Mouse (Mus musculus): ENCODE data around the gene Sectm1b. TPM values are rescaled to one million over a fixed set of nuclear protein-coding genes. Genes with fewer than 3 reads are reported as not detected.
A peak's percentile ranks its signal among the peaks of the same experiment; 100 is the strongest.
"Not testable (repeated sequence)": the region's sequence is repeated elsewhere in the genome, so short reads cannot be mapped to it uniquely, and the experiment has no call there.

Gene Sectm1b
- polyA plus RNA-seq, 1 experiment from 2014 or later: not detected

- no peak overlapping the region for H3K4me3 ChIP-seq (ENCODE audit: control insufficient read depth in 1 of 2, insufficient read depth in 1 of 2, low read depth in 1 of 2, low read length in 2 of 2)
- no peaks in the 10 kb centered on the region for H3K27me3 ChIP-seq (ENCODE audit: control insufficient read depth, insufficient read depth, low read length)
- no peaks in the 10 kb centered on the region for H3K4me1 ChIP-seq (ENCODE audit: control insufficient read depth in 2 of 2, insufficient read depth in 2 of 2, low read length in 2 of 2)
- H3K9ac ChIP-seq (ENCODE audit: low read length): no peak overlapping the region
- WGBS: 88% methylated on average over 2 of the region's 2 CpGs
- no peak for ATAC-seq (ENCODE audit: insufficient number of reproducible peaks, insufficient read depth, low FRiP score, low read depth)
- H3K27ac ChIP-seq (replicated peaks in 1 of 2; ENCODE audit: control insufficient read depth in 1 of 2, insufficient read depth in 1 of 2, low read depth in 2 of 2, low read length in 2 of 2): no peak overlapping the region
- H3K36me3 ChIP-seq (ENCODE audit: control insufficient read depth, insufficient read depth, low read length): no peaks in the 10 kb centered on the region
- H3K4me2 ChIP-seq (ENCODE audit: low read length): no peak overlapping the region
- no peaks in the 10 kb centered on the region for H3K9me3 ChIP-seq (ENCODE audit: control insufficient read depth, low read length)
These were observed 4.5 kb upstream of the Sectm1b start for GRCm38 (mm10) chr11:121067895-121068294.

GRCm38 (mm10) chr11:121064197-121064596 lies 828 bp upstream of the Sectm1b start:
- no peak overlapping the region for H3K27ac ChIP-seq (replicated peaks in 1 of 2; ENCODE audit: control insufficient read depth in 1 of 2, insufficient read depth in 1 of 2, low read depth in 2 of 2, low read length in 2 of 2)
- H3K4me2 ChIP-seq (ENCODE audit: low read length): no peak overlapping the region
- no peaks in the 10 kb centered on the region for H3K9me3 ChIP-seq (ENCODE audit: control insufficient read depth, low read length)
- 80% methylated on average over 3 of the region's 3 CpGs for WGBS
- peaks cover 4 to 9% of the 10 kb centered on the region in 2 experiments; a peak in 3 of 4 replicates for H3K4me1 ChIP-seq (ENCODE audit: control insufficient read depth in 2 of 2, insufficient read depth in 2 of 2, low read length in 2 of 2)
- H3K9ac ChIP-seq (ENCODE audit: low read length): no peak overlapping the region
- no peaks in the 10 kb centered on the region for H3K27me3 ChIP-seq (ENCODE audit: control insufficient read depth, insufficient read depth, low read length)
- ATAC-seq (ENCODE audit: insufficient number of reproducible peaks, insufficient read depth, low FRiP score, low read depth): no peak
- H3K4me3 ChIP-seq (ENCODE audit: control insufficient read depth in 1 of 2, insufficient read depth in 1 of 2, low read depth in 1 of 2, low read length in 2 of 2): no peak overlapping the region
- no peaks in the 10 kb centered on the region for H3K36me3 ChIP-seq (ENCODE audit: control insufficient read depth, insufficient read depth, low read length)

GRCm38 (mm10) chr11:121061615-121062014 lies 1.8 kb downstream of the Sectm1b start:
- Histone ChIP-seq H3K27ac (replicated peaks in 1 of 2; ENCODE audit: control insufficient read depth in 1 of 2, insufficient read depth in 1 of 2, low read depth in 2 of 2, low read length in 2 of 2) (peak overlapping the region; percentile 9 to 24; a peak in 1 of 4 replicates), H3K4me1 (ENCODE audit: control insufficient read depth in 2 of 2, insufficient read depth in 2 of 2, low read length in 2 of 2) (peaks cover 4 to 9% of the 10 kb centered on the region in 2 experiments; a peak in 3 of 4 replicates), H3K4me3 (ENCODE audit: control insufficient read depth in 1 of 2, insufficient read depth in 1 of 2, low read depth in 1 of 2, low read length in 2 of 2) (no peak overlapping the region), H3K9ac (ENCODE audit: low read length) (no peak overlapping the region), H3K4me2 (ENCODE audit: low read length) (no peak overlapping the region), H3K36me3 (ENCODE audit: control insufficient read depth, insufficient read depth, low read length) (no peaks in the 10 kb centered on the region), H3K27me3 (ENCODE audit: control insufficient read depth, insufficient read depth, low read length) (no peaks in the 10 kb centered on the region), H3K9me3 (ENCODE audit: control insufficient read depth, low read length) (no peaks in the 10 kb centered on the region)
- no peak for ATAC-seq (ENCODE audit: insufficient number of reproducible peaks, insufficient read depth, low FRiP score, low read depth)
- 43% methylated on average over 8 of the region's 8 CpGs for WGBS

- not testable (repeated sequence) for ATAC-seq (ENCODE audit: insufficient number of reproducible peaks, insufficient read depth, low FRiP score, low read depth); H3K4me3 ChIP-seq (ENCODE audit: control insufficient read depth in 1 of 2, insufficient read depth in 1 of 2, low read depth in 1 of 2, low read length in 2 of 2); H3K36me3 ChIP-seq (ENCODE audit: control insufficient read depth, insufficient read depth, low read length); H3K9me3 ChIP-seq (ENCODE audit: control insufficient read depth, low read length); H3K27me3 ChIP-seq (ENCODE audit: control insufficient read depth, insufficient read depth, low read length); H3K9ac ChIP-seq (ENCODE audit: low read length); H3K4me2 ChIP-seq (ENCODE audit: low read length); H3K4me1 ChIP-seq (ENCODE audit: control insufficient read depth in 2 of 2, insufficient read depth in 2 of 2, low read length in 2 of 2); H3K27ac ChIP-seq (replicated peaks in 1 of 2; ENCODE audit: control insufficient read depth in 1 of 2, insufficient read depth in 1 of 2, low read depth in 2 of 2, low read length in 2 of 2)
- WGBS: 90% methylated on average over 6 of the region's 6 CpGs
These were observed 2.8 kb downstream of the Sectm1b start for GRCm38 (mm10) chr11:121060401-121061067.

GRCm38 (mm10) chr11:121059471-121059870 lies 3.9 kb downstream of the Sectm1b start:
- ATAC-seq (ENCODE audit: insufficient number of reproducible peaks, insufficient read depth, low FRiP score, low read depth): no peak
- H3K9me3 ChIP-seq (ENCODE audit: control insufficient read depth, low read length): no peaks in the 10 kb centered on the region
- WGBS: 87% methylated on average over 4 of the region's 4 CpGs

GRCm38 (mm10) chr11:121058956-121059355 lies 4.4 kb downstream of the Sectm1b start:
- 92% methylated on average over 4 of the region's 4 CpGs for WGBS

More at GRCm38 (mm10) chr11:121059471-121059870, 3.9 kb downstream of the Sectm1b start:
- no peaks in the 10 kb centered on the region for H3K36me3 ChIP-seq (ENCODE audit: control insufficient read depth, insufficient read depth, low read length)
- no peak overlapping the region for H3K4me3 ChIP-seq (ENCODE audit: control insufficient read depth in 1 of 2, insufficient read depth in 1 of 2, low read depth in 1 of 2, low read length in 2 of 2)
- no peak overlapping the region for H3K27ac ChIP-seq (replicated peaks in 1 of 2; ENCODE audit: control insufficient read depth in 1 of 2, insufficient read depth in 1 of 2, low read depth in 2 of 2, low read length in 2 of 2)
- no peak overlapping the region for H3K9ac ChIP-seq (ENCODE audit: low read length)
- peaks cover 4 to 9% of the 10 kb centered on the region in 2 experiments for H3K4me1 ChIP-seq (ENCODE audit: control insufficient read depth in 2 of 2, insufficient read depth in 2 of 2, low read length in 2 of 2)
- no peaks in the 10 kb centered on the region for H3K27me3 ChIP-seq (ENCODE audit: control insufficient read depth, insufficient read depth, low read length)
- no peak overlapping the region for H3K4me2 ChIP-seq (ENCODE audit: low read length)

GRCm38 (mm10) chr11:121058122-121058521 lies 5.2 kb downstream of the Sectm1b start:
- no peaks in the 10 kb centered on the region for H3K27me3 ChIP-seq (ENCODE audit: control insufficient read depth, insufficient read depth, low read length)
- H3K4me2 ChIP-seq (ENCODE audit: low read length): no peak overlapping the region
- no peak overlapping the region for H3K27ac ChIP-seq (replicated peaks in 1 of 2; ENCODE audit: control insufficient read depth in 1 of 2, insufficient read depth in 1 of 2, low read depth in 2 of 2, low read length in 2 of 2)
- WGBS: 80% methylated on average over 5 of the region's 5 CpGs
- peaks cover 4 to 9% of the 10 kb centered on the region in 2 experiments for H3K4me1 ChIP-seq (ENCODE audit: control insufficient read depth in 2 of 2, insufficient read depth in 2 of 2, low read length in 2 of 2)
- H3K9ac ChIP-seq (ENCODE audit: low read length): no peak overlapping the region
- no peaks in the 10 kb centered on the region for H3K36me3 ChIP-seq (ENCODE audit: control insufficient read depth, insufficient read depth, low read length)
- no peak for ATAC-seq (ENCODE audit: insufficient number of reproducible peaks, insufficient read depth, low FRiP score, low read depth)
- no peak overlapping the region for H3K4me3 ChIP-seq (ENCODE audit: control insufficient read depth in 1 of 2, insufficient read depth in 1 of 2, low read depth in 1 of 2, low read length in 2 of 2)
- no peaks in the 10 kb centered on the region for H3K9me3 ChIP-seq (ENCODE audit: control insufficient read depth, low read length)

More at GRCm38 (mm10) chr11:121058956-121059355, 4.4 kb downstream of the Sectm1b start:
- Histone ChIP-seq H3K4me3 (ENCODE audit: control insufficient read depth in 1 of 2, insufficient read depth in 1 of 2, low read depth in 1 of 2, low read length in 2 of 2) (no peak overlapping the region), H3K27ac (replicated peaks in 1 of 2; ENCODE audit: control insufficient read depth in 1 of 2, insufficient read depth in 1 of 2, low read depth in 2 of 2, low read length in 2 of 2) (no peak overlapping the region), H3K9me3 (ENCODE audit: control insufficient read depth, low read length) (no peaks in the 10 kb centered on the region), H3K4me1 (ENCODE audit: control insufficient read depth in 2 of 2, insufficient read depth in 2 of 2, low read length in 2 of 2) (peaks cover 4 to 9% of the 10 kb centered on the region in 2 experiments), H3K9ac (ENCODE audit: low read length) (no peak overlapping the region), H3K27me3 (ENCODE audit: control insufficient read depth, insufficient read depth, low read length) (no peaks in the 10 kb centered on the region), H3K36me3 (ENCODE audit: control insufficient read depth, insufficient read depth, low read length) (no peaks in the 10 kb centered on the region), H3K4me2 (ENCODE audit: low read length) (no peak overlapping the region)
- ATAC-seq (ENCODE audit: insufficient number of reproducible peaks, insufficient read depth, low FRiP score, low read depth): no peak
